Mouse (Mus musculus) neutrophil, adult 59 days (primary cell): Measurements from ENCODE around the gene Synj2. TPM values are rescaled to one million over a fixed set of nuclear protein-coding genes. Genes with fewer than 3 reads are reported as not detected.

Experiments used
- total RNA-seq, 2 experiments: library from RNA; stranded (reverse); gene quantifications; 1 replicate in 1 of 2; 2 replicates in 1 of 2; pipeline ENCODE4 v1.2.4; 2023

Gene Synj2
- 10 to 100 TPM; 22.6 to 25.1 TPM for total RNA-seq

GRCm38 (mm10) chr17:5941230-5942043 is at the start of gene Synj2:
Synj2 (plus strand) TSS chr17:5941280.

GRCm38 (mm10) chr17:6079287-6080122 is 138.4 kb downstream of the Synj2 start, which contains the start of the genes Serac1 and Gtf2h5:
Serac1 (minus strand) TSS chr17:6079741.
Gtf2h5 (plus strand) TSS chr17:6079786.

Other genes starting within 250 kb of the Synj2 start
- 10 to 100 TPM; 26.0 to 28.2 TPM for gene Snx9, start 100.0 kb upstream of the Synj2 start, total RNA-seq
- gene Serac1, start 138.5 kb downstream of the Synj2 start, total RNA-seq, result 1 to 10 TPM; 3.9 to 5.7 TPM
- gene Gtf2h5, start 138.5 kb downstream of the Synj2 start, total RNA-seq, result 10 to 100 TPM; 33.8 to 42.5 TPM
- gene Tulp4, start 165.2 kb downstream of the Synj2 start, total RNA-seq, result 10 to 100 TPM; 11.1 to 14.3 TPM